Mouse (Mus musculus) 3T3-L1 (cell line): ENCODE results near the gene Rpl36.

Experiments
- DNase-seq: peaks from one replicate; pipeline ENCODE4 v3.0.0-alpha.2; 2015; ENCODE audit warnings: low read depth, low spot score

Gene Rpl36

GRCm38 (mm10) chr17:56647546-56647945 lies 34.3 kb downstream of the Rpl36 start:
- DNase-seq = no peak

- peak; percentile 21 for DNase-seq
Observed at GRCm38 (mm10) chr17:56651801-56652200, 38.6 kb downstream of the Rpl36 start.

GRCm38 (mm10) chr17:56654771-56655170 lies 41.6 kb downstream of the Rpl36 start:
- DNase-seq = no peak

DNA sequence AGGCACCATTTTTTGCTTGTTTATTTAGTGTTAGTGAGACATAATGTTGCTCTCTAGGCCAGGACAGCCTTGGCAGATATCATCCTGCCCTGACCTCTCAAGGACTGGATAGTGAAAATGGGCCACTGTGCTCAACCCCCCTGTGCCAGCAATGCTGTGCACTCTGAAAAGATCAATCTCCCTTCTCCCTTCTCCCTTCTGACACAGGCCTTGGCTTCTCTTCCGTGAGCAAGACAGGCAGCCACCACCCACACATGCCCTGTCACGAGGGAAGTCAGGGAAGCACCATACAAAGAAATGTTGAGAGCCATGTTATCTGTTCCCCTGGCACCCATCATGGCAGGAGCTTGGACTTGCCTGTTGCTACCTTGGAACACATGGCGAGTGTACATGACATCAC lies 42.1 kb downstream of the Rpl36 start:
- DNase-seq = no peak

GRCm38 (mm10) chr17:56656171-56656570 lies 43.0 kb downstream of the Rpl36 start:
- no peak for DNase-seq

- no peak for DNase-seq
Observed at GRCm38 (mm10) chr17:56663659-56664058, 50.4 kb downstream of the Rpl36 start.
